Mouse (Mus musculus) adipose tissue, adult 10 weeks (tissue): ENCODE measurements around the gene Cd47. TPM values are rescaled to one million over a fixed set of nuclear protein-coding genes. Genes with fewer than 3 reads are reported as not detected.

Source experiments
- polyA plus RNA-seq: library from polyadenylated mRNA; stranded (reverse); fragments of 350-450 nt; fragmentation: Illumina TruSeq; extraction: RNeasy Lipid Tissue Mini Kit (QIAGEN cat#74804); gene quantifications from one replicate; pipeline ENCODE4 v1.2.3, GENCODE M21; 2014; ENCODE audit warnings: low read depth, low replicate concordance

Gene Cd47
- polyA plus RNA-seq = 52.2 TPM

GRCm38 (mm10) chr16:49799597-49800561 is at the start of gene Cd47:
Gene Cd47 (plus strand): TSS chr16:49800533.

Other genes starting within 250 kb of the Cd47 start
- 18.5 TPM for gene Ift57, start 101.3 kb upstream of the Cd47 start, polyA plus RNA-seq